Mouse (Mus musculus): Measurements from ENCODE around the gene Trit1.

DNA sequence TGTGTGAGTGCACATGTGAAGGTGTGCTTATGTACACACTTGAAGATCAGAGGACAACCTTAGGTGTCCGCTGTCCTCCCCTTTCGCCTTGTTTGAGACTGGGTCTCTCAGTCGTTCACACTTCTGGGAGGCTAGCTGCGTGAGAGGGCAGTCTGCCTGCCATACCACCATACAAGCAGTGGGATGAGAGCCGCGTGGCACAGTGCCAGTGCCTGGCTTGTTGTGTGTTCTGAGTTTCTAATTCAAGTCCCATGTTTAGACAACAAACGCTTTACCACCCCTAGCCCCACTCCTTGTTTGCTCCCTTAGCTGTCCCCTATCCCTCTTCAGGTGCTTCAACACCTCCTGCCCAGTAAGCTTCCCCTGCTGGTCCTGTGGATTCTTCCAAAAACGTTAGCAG lies 44.3 kb upstream of the Trit1 start:
- no peak for TF ChIP-seq EP300 (optimal IDR thresholded peaks at IDR 0.05)
- TF ChIP-seq CTCF (IDR thresholded peaks at IDR 0.05; ENCODE audit: low read depth) = no peak

Measured in stomach, postnatal 0 days (tissue).